Mouse (Mus musculus): ENCODE measurements at regions not wholly inside any gene's neighbourhood (a gene's known extent, or its start where the extent isn't known, plus 50 kb on each side); places are given as distances from the start of the nearest gene placed in this dataset.

- no peaks in the 10 kb centered on the region for H3K9me3 ChIP-seq
- WGBS: 81% methylated on average over 4 of the region's 4 CpGs
- DNase-seq (ENCODE audit: low spot score): no peak
- no peaks in the 10 kb centered on the region for H3K4me1 ChIP-seq
- H3K27me3 ChIP-seq (replicated peaks; ENCODE audit: low read depth, poor library complexity, severe bottlenecking): no peaks in the 10 kb centered on the region
- no peak overlapping the region for H3K27ac ChIP-seq (replicated peaks)
- H3K36me3 ChIP-seq (replicated peaks): no peaks in the 10 kb centered on the region
- no peak overlapping the region for H3K4me3 ChIP-seq
Measured at GRCm38 (mm10) chr10:84137019-84137658, 303.3 kb downstream of the Nuak1 start.

GRCm38 (mm10) chr10:84142741-84143454 is 297.5 kb downstream of the Nuak1 start:
- WGBS: 70% methylated on average over 8 of the region's 8 CpGs
- Histone ChIP-seq H3K4me3 (no peak overlapping the region), H3K36me3 (replicated peaks) (no peaks in the 10 kb centered on the region), H3K27me3 (replicated peaks; ENCODE audit: low read depth, poor library complexity, severe bottlenecking) (no peaks in the 10 kb centered on the region), H3K9me3 (no peaks in the 10 kb centered on the region), H3K27ac (replicated peaks) (no peak overlapping the region), H3K4me1 (peaks cover 15% of the 10 kb centered on the region)
- DNase-seq (ENCODE audit: low spot score): peak; percentile 20

GRCm38 (mm10) chr10:84143674-84144343 is 296.6 kb downstream of the Nuak1 start:
- Histone ChIP-seq H3K4me1 (peaks cover 15% of the 10 kb centered on the region), H3K9me3 (no peaks in the 10 kb centered on the region), H3K27ac (replicated peaks) (peak overlapping the region; percentile 35; the same call in 1 of the 2 replicates), H3K27me3 (replicated peaks; ENCODE audit: low read depth, poor library complexity, severe bottlenecking) (no peaks in the 10 kb centered on the region), H3K36me3 (replicated peaks) (no peaks in the 10 kb centered on the region), H3K4me3 (no peak overlapping the region)
- DNase-seq (ENCODE audit: low spot score): peak; percentile 25
- 55% methylated on average over 5 of the region's 5 CpGs for WGBS

- no peak overlapping the region for H3K4me3 ChIP-seq
- no peaks in the 10 kb centered on the region for H3K27me3 ChIP-seq (replicated peaks; ENCODE audit: low read depth, poor library complexity, severe bottlenecking)
- peaks cover 15% of the 10 kb centered on the region for H3K4me1 ChIP-seq
- no peak overlapping the region for H3K27ac ChIP-seq (replicated peaks)
- H3K9me3 ChIP-seq: no peaks in the 10 kb centered on the region
- no peaks in the 10 kb centered on the region for H3K36me3 ChIP-seq (replicated peaks)
- DNase-seq (ENCODE audit: low spot score): no peak
Measured at GRCm38 (mm10) chr10:84144344-84144687, 296.1 kb downstream of the Nuak1 start.

GRCm38 (mm10) chr10:84147305-84147984 is 293.0 kb downstream of the Nuak1 start:
- H3K4me1 ChIP-seq: peaks cover 15% of the 10 kb centered on the region
- 90% methylated on average over 2 of the region's 2 CpGs for WGBS
- no peak overlapping the region for H3K27ac ChIP-seq (replicated peaks)
- no peak overlapping the region for H3K4me3 ChIP-seq
- no peak for DNase-seq (ENCODE audit: low spot score)
- no peaks in the 10 kb centered on the region for H3K27me3 ChIP-seq (replicated peaks; ENCODE audit: low read depth, poor library complexity, severe bottlenecking)
- H3K36me3 ChIP-seq (replicated peaks): no peaks in the 10 kb centered on the region
- no peaks in the 10 kb centered on the region for H3K9me3 ChIP-seq

GRCm38 (mm10) chr10:84163752-84164151 is 276.6 kb downstream of the Nuak1 start:
- Histone ChIP-seq H3K27ac (replicated peaks) (no peak overlapping the region), H3K4me3 (no peak overlapping the region), H3K4me1 (peaks cover 27% of the 10 kb centered on the region), H3K27me3 (replicated peaks; ENCODE audit: low read depth, poor library complexity, severe bottlenecking) (peaks cover 5% of the 10 kb centered on the region), H3K9me3 (no peaks in the 10 kb centered on the region), H3K36me3 (replicated peaks) (no peaks in the 10 kb centered on the region)
- WGBS: 76% methylated on average over 4 of the region's 4 CpGs
- DNase-seq (ENCODE audit: low spot score): no peak

- 78% methylated on average over 10 of the region's 10 CpGs for WGBS
Measured at GRCm38 (mm10) chr10:84165832-84166567, 274.4 kb downstream of the Nuak1 start.

GRCm38 (mm10) chr10:84166568-84166905 is 273.9 kb downstream of the Nuak1 start:
- Histone ChIP-seq H3K4me3 (no peak overlapping the region), H3K27me3 (replicated peaks; ENCODE audit: low read depth, poor library complexity, severe bottlenecking) (peaks cover 5% of the 10 kb centered on the region), H3K27ac (replicated peaks) (no peak overlapping the region), H3K4me1 (peaks cover 32% of the 10 kb centered on the region), H3K9me3 (no peaks in the 10 kb centered on the region), H3K36me3 (replicated peaks) (no peaks in the 10 kb centered on the region)
- 65% methylated on average over 3 of the region's 3 CpGs for WGBS
- no peak for DNase-seq (ENCODE audit: low spot score)

More at GRCm38 (mm10) chr10:84165832-84166567, 274.4 kb downstream of the Nuak1 start:
- Histone ChIP-seq H3K27me3 (replicated peaks; ENCODE audit: low read depth, poor library complexity, severe bottlenecking) (peaks cover 5% of the 10 kb centered on the region), H3K36me3 (replicated peaks) (no peaks in the 10 kb centered on the region), H3K4me1 (peaks cover 27% of the 10 kb centered on the region), H3K27ac (replicated peaks) (no peak overlapping the region), H3K4me3 (no peak overlapping the region), H3K9me3 (no peaks in the 10 kb centered on the region)
- DNase-seq (ENCODE audit: low spot score): no peak

- Histone ChIP-seq H3K4me1 (peaks cover 34% of the 10 kb centered on the region), H3K27ac (replicated peaks) (0 out of 2 replicates have a peak overlapping the region, but pooled peaks have one; percentile 0), H3K4me3 (no peak overlapping the region), H3K27me3 (replicated peaks; ENCODE audit: low read depth, poor library complexity, severe bottlenecking) (no peaks in the 10 kb centered on the region), H3K9me3 (no peaks in the 10 kb centered on the region), H3K36me3 (replicated peaks) (no peaks in the 10 kb centered on the region)
- peak; percentile 72 for DNase-seq (ENCODE audit: low spot score)
- 33% methylated on average over 4 of the region's 4 CpGs for WGBS
Measured at GRCm38 (mm10) chr10:84172828-84173321, 267.5 kb downstream of the Nuak1 start.

- DNase-seq (ENCODE audit: low spot score): no peak
- Histone ChIP-seq H3K4me1 (peaks cover 7% of the 10 kb centered on the region), H3K27ac (replicated peaks) (no peak overlapping the region)
Measured at GRCm38 (mm10) chr10:84183239-84183638, 257.2 kb downstream of the Nuak1 start.

GRCm38 (mm10) chr10:84186466-84186865 is 253.9 kb downstream of the Nuak1 start:
- no peaks in the 10 kb centered on the region for H3K36me3 ChIP-seq (replicated peaks)
- no peak overlapping the region for H3K4me3 ChIP-seq
- no peak for DNase-seq (ENCODE audit: low spot score)
- no peaks in the 10 kb centered on the region for H3K27me3 ChIP-seq (replicated peaks; ENCODE audit: low read depth, poor library complexity, severe bottlenecking)
- no peaks in the 10 kb centered on the region for H3K9me3 ChIP-seq
- 22% methylated on average over 2 of the region's 2 CpGs for WGBS
- peaks cover 7% of the 10 kb centered on the region for H3K4me1 ChIP-seq
- H3K27ac ChIP-seq (replicated peaks): no peak overlapping the region

More at GRCm38 (mm10) chr10:84183239-84183638, 257.2 kb downstream of the Nuak1 start:
- H3K9me3 ChIP-seq: no peaks in the 10 kb centered on the region
- no peaks in the 10 kb centered on the region for H3K36me3 ChIP-seq (replicated peaks)
- H3K27me3 ChIP-seq (replicated peaks; ENCODE audit: low read depth, poor library complexity, severe bottlenecking): no peaks in the 10 kb centered on the region
- 80% methylated on average over 2 of the region's 2 CpGs for WGBS
- no peak overlapping the region for H3K4me3 ChIP-seq

- Histone ChIP-seq H3K9me3 (no peaks in the 10 kb centered on the region), H3K4me3 (no peak overlapping the region), H3K27ac (replicated peaks) (no peak overlapping the region), H3K4me1 (peaks cover 9% of the 10 kb centered on the region), H3K27me3 (replicated peaks; ENCODE audit: low read depth, poor library complexity, severe bottlenecking) (no peaks in the 10 kb centered on the region), H3K36me3 (replicated peaks) (no peaks in the 10 kb centered on the region)
- WGBS: 84% methylated on average over 2 of the region's 2 CpGs
- DNase-seq (ENCODE audit: low spot score): no peak
Measured at GRCm38 (mm10) chr10:84199035-84199434, 241.4 kb downstream of the Nuak1 start.
